Mouse (Mus musculus) megakaryocyte-erythroid progenitor cell, adult 5-6 weeks (primary cell): ENCODE data around the gene Syk. TPM values are rescaled to one million over a fixed set of nuclear protein-coding genes. Genes with fewer than 3 reads are reported as not detected.

ENCODE experiments used
- ATAC-seq: replicated peaks from 2 replicates; pipeline ENCODE4 v1.8.0; 2016; ENCODE audit warnings: mild to moderate bottlenecking, inconsistent platforms; ENCODE audit not compliant: severe bottlenecking, poor library complexity, low FRiP score, low TSS enrichment
- total RNA-seq, 2 experiments: library from RNA; stranded (forward) in 1 of 2; stranded (reverse) in 1 of 2; fragments of 200-1000, 215-1000 nt in 1 of 2; fragments of >200 nt in 1 of 2; fragmentation: Nextera tagmentation in 1 of 2; gene quantifications; 2 replicates each; pipeline ENCODE4 v1.2.3; 2014 to 2017

The Syk gene
- total RNA-seq (2014; fragmentation: Nextera tagmentation): 28.9 and 34.0 TPM in 2 replicates
- total RNA-seq (2017): 25.6 and 43.6 TPM in 2 replicates

- peak; percentile 59 for ATAC-seq
These were observed at the start of gene Syk for GRCm38 (mm10) chr13:52582878-52583661. Gene Syk (plus strand): TSS chr13:52583173.

GRCm38 (mm10) chr13:52533644-52534043, 49.3 kb upstream of the Syk start:
- no peak for ATAC-seq

GRCm38 (mm10) chr13:52535542-52535941, 47.4 kb upstream of the Syk start:
- peak; percentile 65; the same call in 1 of the 2 replicates for ATAC-seq

- no peak for ATAC-seq
These were observed 45.0 kb upstream of the Syk start for GRCm38 (mm10) chr13:52537754-52538587.

- ATAC-seq: no peak
These were observed 44.3 kb upstream of the Syk start for GRCm38 (mm10) chr13:52538588-52539116.

GRCm38 (mm10) chr13:52539461-52539860, 43.5 kb upstream of the Syk start:
- ATAC-seq: no peak

- no peak for ATAC-seq
These were observed 41.5 kb upstream of the Syk start for GRCm38 (mm10) chr13:52541385-52542035.

- no peak for ATAC-seq
These were observed 40.9 kb upstream of the Syk start for GRCm38 (mm10) chr13:52542036-52542526.

- ATAC-seq: no peak
These were observed 40.3 kb upstream of the Syk start for GRCm38 (mm10) chr13:52542636-52543035.

- ATAC-seq: no peak
These were observed 36.7 kb upstream of the Syk start for GRCm38 (mm10) chr13:52546288-52546687.

- no peak for ATAC-seq
These were observed 32.2 kb upstream of the Syk start for GRCm38 (mm10) chr13:52550690-52551193.

GRCm38 (mm10) chr13:52551275-52551674, 31.7 kb upstream of the Syk start:
- ATAC-seq: peak; percentile 50; the same call in 1 of the 2 replicates

GRCm38 (mm10) chr13:52552822-52553477, 30.0 kb upstream of the Syk start:
- no peak for ATAC-seq

- no peak for ATAC-seq
These were observed 28.3 kb upstream of the Syk start for GRCm38 (mm10) chr13:52554722-52555121.

GRCm38 (mm10) chr13:52557421-52557820, 25.6 kb upstream of the Syk start:
- ATAC-seq: no peak

GRCm38 (mm10) chr13:52561367-52562165, 21.4 kb upstream of the Syk start:
- ATAC-seq: no peak

GRCm38 (mm10) chr13:52562166-52562571, 20.8 kb upstream of the Syk start:
- ATAC-seq: no peak

GRCm38 (mm10) chr13:52565103-52565739, 17.8 kb upstream of the Syk start:
- ATAC-seq: no peak
